Mouse (Mus musculus) E14TG2a.4 (cell line): ENCODE measurements around the gene Shroom3.

Experiments
- CTCF ChIP-seq: conservative IDR thresholded peaks from 2 replicates; pipeline ENCODE4 v1.5.1; 2014; ENCODE audit warnings: low read length
- POU5F1 ChIP-seq: IDR thresholded peaks from 2 replicates; pipeline ENCODE4 v1.6.1; 2014; ENCODE audit warnings: low read length, borderline replicate concordance

DNA sequence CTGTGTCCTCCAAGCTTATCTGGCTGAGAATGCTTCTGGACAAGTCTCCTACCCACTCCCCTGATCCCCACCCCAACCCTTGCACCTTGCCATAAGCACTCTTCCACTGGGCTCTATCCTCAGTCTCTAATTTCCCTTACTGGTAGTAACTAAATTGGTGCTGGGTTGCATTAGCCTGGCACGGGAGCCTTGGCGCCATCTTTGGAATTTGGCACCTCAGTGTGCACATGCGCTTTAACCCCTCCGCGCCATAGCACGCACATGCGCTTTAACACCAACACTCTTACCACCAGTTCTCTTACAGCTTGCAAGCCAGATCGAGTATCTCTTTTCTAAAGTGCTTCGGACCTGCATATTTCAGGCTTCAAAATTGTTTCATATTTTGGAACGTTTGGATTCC lies 192.6 kb downstream of the Shroom3 start:
- TF ChIP-seq CTCF: no peak
- no peak for TF ChIP-seq POU5F1
